Mouse (Mus musculus): Measurements from ENCODE around the gene Orc3.
"Not testable (repeated sequence)": the region's sequence is repeated elsewhere in the genome, so short reads cannot be mapped to it uniquely, and the experiment has no call there.

The Orc3 gene

GRCm38 (mm10) chr4:34582476-34582875 lies 32.3 kb downstream of the Orc3 start:
- 0 out of 2 replicates have a peak, but pooled peaks have one; percentile 19 for ATAC-seq (ENCODE audit: low TSS enrichment)

GRCm38 (mm10) chr4:34581990-34582389 lies 32.8 kb downstream of the Orc3 start:
- peak; percentile 60 for ATAC-seq (ENCODE audit: low TSS enrichment)

- ATAC-seq (ENCODE audit: low TSS enrichment) = not testable (repeated sequence)
Observed at GRCm38 (mm10) chr4:34581489-34581888, 33.3 kb downstream of the Orc3 start.

GRCm38 (mm10) chr4:34579215-34579614 lies 35.5 kb downstream of the Orc3 start:
- ATAC-seq (ENCODE audit: low TSS enrichment) = no peak

- peak; percentile 72 for ATAC-seq (ENCODE audit: low TSS enrichment)
Observed at GRCm38 (mm10) chr4:34577028-34577427, 37.7 kb downstream of the Orc3 start.

- peak; percentile 74 for ATAC-seq (ENCODE audit: low TSS enrichment)
Observed at GRCm38 (mm10) chr4:34572876-34573275, 41.9 kb downstream of the Orc3 start.

GRCm38 (mm10) chr4:34566226-34566625 lies 48.5 kb downstream of the Orc3 start:
- no peak for ATAC-seq (ENCODE audit: low TSS enrichment)

GRCm38 (mm10) chr4:34560971-34561370 lies 53.8 kb downstream of the Orc3 start:
- ATAC-seq (ENCODE audit: low TSS enrichment) = no peak

GRCm38 (mm10) chr4:34556183-34556582 lies 58.6 kb downstream of the Orc3 start:
- ATAC-seq (ENCODE audit: low TSS enrichment) = no peak

- no peak for ATAC-seq (ENCODE audit: low TSS enrichment)
Observed at GRCm38 (mm10) chr4:34555604-34556003, 59.1 kb downstream of the Orc3 start.

- no peak for ATAC-seq (ENCODE audit: low TSS enrichment)
Observed at GRCm38 (mm10) chr4:34554596-34554995, 60.1 kb downstream of the Orc3 start.

GRCm38 (mm10) chr4:34551966-34552365 lies 62.8 kb downstream of the Orc3 start:
- no peak for ATAC-seq (ENCODE audit: low TSS enrichment)

GRCm38 (mm10) chr4:34551098-34551809 lies 63.5 kb downstream of the Orc3 start:
- peak; percentile 51 for ATAC-seq (ENCODE audit: low TSS enrichment)

GRCm38 (mm10) chr4:34550748-34551097 lies 64.0 kb downstream of the Orc3 start, which contains the start of gene Akirin2:
Gene Akirin2 (plus strand): TSS chr4:34550937.
- no peak; the same call in none of the 2 replicates for ATAC-seq (ENCODE audit: low TSS enrichment)

GRCm38 (mm10) chr4:34549981-34550747 lies 64.6 kb downstream of the Orc3 start:
- ATAC-seq (ENCODE audit: low TSS enrichment) = peak; percentile 98

- ATAC-seq (ENCODE audit: low TSS enrichment) = no peak
Observed at GRCm38 (mm10) chr4:34529941-34530340, 84.8 kb downstream of the Orc3 start.

GRCm38 (mm10) chr4:34529379-34529778 lies 85.4 kb downstream of the Orc3 start:
- ATAC-seq (ENCODE audit: low TSS enrichment) = no peak

GRCm38 (mm10) chr4:34528430-34529100 lies 86.2 kb downstream of the Orc3 start:
- ATAC-seq (ENCODE audit: low TSS enrichment) = peak; percentile 87

GRCm38 (mm10) chr4:34526771-34527170 lies 88.0 kb downstream of the Orc3 start:
- ATAC-seq (ENCODE audit: low TSS enrichment) = no peak

GRCm38 (mm10) chr4:34523586-34523985 lies 91.2 kb downstream of the Orc3 start:
- ATAC-seq (ENCODE audit: low TSS enrichment) = peak; percentile 51

GRCm38 (mm10) chr4:34522846-34523245 lies 91.9 kb downstream of the Orc3 start:
- ATAC-seq (ENCODE audit: low TSS enrichment) = peak; percentile 96
